Mouse (Mus musculus) central nervous system, embryonic 11.5 days (tissue): ENCODE measurements around the gene Fndc3a. TPM values are rescaled to one million over a fixed set of nuclear protein-coding genes. Genes with fewer than 3 reads are reported as not detected.

Source experiments
- polyA plus RNA-seq: library from polyadenylated mRNA; depleted of rRNA; stranded (reverse); fragments of >200 nt; gene quantifications from 2 replicates; pipeline ENCODE4 v1.2.3, GENCODE M21; 2012; rRNA removed

The Fndc3a gene
- 25.7 and 41.1 TPM in 2 replicates for polyA plus RNA-seq

GRCm38 (mm10) chr14:72709710-72710340, at the start of gene Fndc3a:
TSS of gene Fndc3a (minus strand) at chr14:72710003.

GRCm38 (mm10) chr14:72491738-72492137, 218.1 kb downstream of the Fndc3a start, which contains the start of gene Gm9195:
TSS of gene Gm9195 (minus strand) at chr14:72491838.

Other genes with a start within 250 kb of the Fndc3a start
- not detected in 2 replicates for gene Gm9195, start 218.2 kb downstream of the Fndc3a start, polyA plus RNA-seq